Mouse (Mus musculus) cortical plate, adult 2 months (tissue): ENCODE data around the gene Dse.

ENCODE experiments used
- CTCF ChIP-seq: fragments of 200-500 bp; IDR thresholded peaks from 2 replicates; pipeline ENCODE4 v1.5.1; 2011; ENCODE audit warnings: mild to moderate bottlenecking, control low read depth, low read length; ENCODE audit not compliant: insufficient read depth; ENCODE audit errors: extremely low read depth
- POLR2A ChIP-seq: fragments of 200-500 bp; IDR thresholded peaks from 2 replicates; pipeline ENCODE4 v1.6.1; 2011; ENCODE audit warnings: mild to moderate bottlenecking, low read length, control low read depth; ENCODE audit not compliant: insufficient read depth; ENCODE audit errors: extremely low read depth

DNA sequence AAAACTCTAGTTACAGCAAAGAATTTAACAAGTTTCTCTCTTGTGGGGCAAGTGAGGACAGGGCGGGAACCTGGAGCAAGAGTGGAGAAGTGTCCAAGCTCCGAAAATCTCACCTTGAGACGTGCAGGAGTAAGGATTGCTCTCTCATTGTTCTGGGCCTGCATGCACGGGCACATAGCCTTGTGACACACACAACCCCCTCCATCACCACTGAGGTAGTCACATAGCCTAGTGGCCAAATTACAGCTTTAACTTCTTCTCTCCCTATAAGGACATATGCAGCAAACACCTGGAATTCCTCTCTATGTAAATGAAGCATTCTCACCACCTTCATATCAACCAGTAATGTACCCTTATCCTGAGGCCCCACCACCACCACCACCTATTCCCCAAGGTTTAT, 22.0 kb upstream of the Dse start:
- TF ChIP-seq CTCF (no peak), POLR2A (no peak)
